Mouse (Mus musculus): ENCODE results near the gene Pdhx. TPM values are rescaled to one million over a fixed set of nuclear protein-coding genes. Genes with fewer than 3 reads are reported as not detected.

The Pdhx gene
- polyA plus RNA-seq, 1 experiment from 2014 or later, result 50.8 TPM

DNA sequence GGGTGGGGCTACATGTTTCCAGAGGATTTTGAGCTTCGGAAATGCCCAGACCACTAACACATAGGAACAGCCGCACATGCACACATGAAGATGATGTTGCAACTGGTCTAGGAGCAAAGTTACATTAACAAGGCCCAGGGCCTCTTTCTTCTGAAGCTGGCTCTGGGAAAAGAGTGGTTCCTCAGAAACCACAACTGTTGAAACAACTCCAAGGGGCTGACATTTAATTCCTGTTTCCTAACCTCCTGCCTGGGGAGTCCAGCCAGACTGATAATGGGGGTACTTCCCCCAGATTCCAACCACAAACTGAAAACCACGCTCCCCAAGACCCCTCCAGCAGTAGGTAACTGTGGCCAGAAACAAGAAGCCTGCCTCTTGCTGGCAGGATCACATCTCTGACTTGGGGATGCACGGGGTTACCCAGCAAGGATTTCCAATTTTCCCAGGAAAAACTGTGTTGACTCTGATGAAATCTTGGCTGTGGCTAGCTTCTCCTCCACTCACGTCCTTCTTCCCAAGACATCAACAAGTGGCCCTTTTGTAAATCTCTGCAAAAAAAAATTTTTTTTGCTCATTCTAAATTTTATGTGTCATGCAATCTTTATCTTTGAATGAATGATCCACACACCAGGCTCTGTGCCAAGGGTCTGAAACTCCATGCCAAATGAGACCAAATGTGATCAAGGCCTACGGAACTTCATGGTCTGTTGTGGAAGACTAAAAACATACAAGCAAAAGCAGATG lies 86.2 kb downstream of the Pdhx start:
- Histone ChIP-seq H3K9me3 (no peaks in the 10 kb centered on the region), H3K4me1 (peaks cover 3% of the 10 kb centered on the region)
- ATAC-seq (ENCODE audit: extremely low read depth, insufficient number of reproducible peaks, low FRiP score, low TSS enrichment), result no peak

GRCm38 (mm10) chr2:102986424-102986823 lies 86.9 kb downstream of the Pdhx start:
- WGBS, result 54% methylated on average over 3 of the region's 3 CpGs

More for the DNA sequence above, 86.2 kb downstream of the Pdhx start:
- Histone ChIP-seq H3K36me3 (no peaks in the 10 kb centered on the region), H3K4me3 (no peak overlapping the region), H3K4me2 (no peak overlapping the region), H3K27me3 (replicated peaks) (no peaks in the 10 kb centered on the region), H3K27ac (replicated peaks) (no peak overlapping the region), H3K9ac (no peak overlapping the region)
- WGBS, result 68% methylated on average over 6 of the region's 6 CpGs

GRCm38 (mm10) chr2:102982822-102983221 lies 90.5 kb downstream of the Pdhx start:
- Histone ChIP-seq H3K4me3 (no peak overlapping the region), H3K4me2 (no peak overlapping the region), H3K27ac (replicated peaks) (no peak overlapping the region), H3K4me1 (peaks cover 3% of the 10 kb centered on the region), H3K27me3 (replicated peaks) (no peaks in the 10 kb centered on the region), H3K9ac (no peak overlapping the region), H3K9me3 (no peaks in the 10 kb centered on the region), H3K36me3 (no peaks in the 10 kb centered on the region)
- ATAC-seq (ENCODE audit: extremely low read depth, insufficient number of reproducible peaks, low FRiP score, low TSS enrichment), result no peak
- 66% methylated on average over 2 of the region's 2 CpGs for WGBS

More at GRCm38 (mm10) chr2:102986424-102986823, 86.9 kb downstream of the Pdhx start:
- Histone ChIP-seq H3K27me3 (replicated peaks) (no peaks in the 10 kb centered on the region), H3K36me3 (no peaks in the 10 kb centered on the region), H3K4me3 (no peak overlapping the region), H3K4me2 (no peak overlapping the region), H3K9me3 (no peaks in the 10 kb centered on the region), H3K4me1 (peaks cover 3% of the 10 kb centered on the region), H3K27ac (replicated peaks) (no peak overlapping the region), H3K9ac (no peak overlapping the region)
- ATAC-seq (ENCODE audit: extremely low read depth, insufficient number of reproducible peaks, low FRiP score, low TSS enrichment), result no peak

DNA sequence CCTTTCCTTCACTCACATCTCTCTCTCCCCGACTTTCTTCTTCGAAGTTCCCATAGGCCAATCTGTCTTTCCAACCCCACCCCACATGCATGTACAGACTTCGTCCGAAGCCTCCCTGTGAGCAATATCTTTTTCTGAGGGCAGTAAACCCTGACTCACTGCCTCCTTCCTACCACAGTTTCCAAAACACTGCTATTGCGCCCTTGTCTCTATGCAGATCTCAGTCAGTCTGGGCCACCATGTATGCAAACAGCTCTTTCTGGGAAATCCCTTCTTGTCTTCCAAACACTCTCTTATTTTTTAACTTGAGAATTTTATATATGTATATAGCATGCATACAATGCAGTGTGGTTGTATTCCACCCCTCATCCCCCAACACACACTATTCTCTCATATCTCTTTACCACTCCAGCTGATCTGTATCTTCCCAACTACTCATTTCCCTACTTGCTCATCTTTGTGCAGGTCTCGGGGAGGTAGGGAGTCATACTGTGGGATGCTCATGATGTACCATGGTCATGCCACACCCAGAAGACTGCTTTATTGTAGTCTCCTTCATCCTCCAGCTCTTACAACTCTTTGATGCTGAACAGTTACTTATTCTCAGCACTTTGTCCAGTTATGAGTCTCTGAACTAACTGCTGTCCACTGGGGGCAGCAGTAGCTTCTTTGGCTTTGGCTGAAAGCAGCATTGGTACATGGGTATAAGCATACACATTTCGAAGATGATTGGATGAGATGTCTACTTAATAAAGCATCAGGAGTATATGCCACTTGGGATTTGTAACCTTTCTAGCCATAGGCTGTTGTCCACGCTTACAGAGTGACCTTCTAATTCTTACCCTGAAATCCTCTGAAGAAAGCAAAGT lies 91.6 kb downstream of the Pdhx start:
- no peak for ATAC-seq (ENCODE audit: extremely low read depth, insufficient number of reproducible peaks, low FRiP score, low TSS enrichment)
- Histone ChIP-seq H3K9ac (no peak overlapping the region), H3K4me1 (peaks cover under 1% of the 10 kb centered on the region; the same call in 1 of the 2 replicates), H3K4me3 (no peak overlapping the region), H3K27ac (replicated peaks) (no peak overlapping the region), H3K9me3 (no peaks in the 10 kb centered on the region), H3K36me3 (no peaks in the 10 kb centered on the region), H3K4me2 (no peak overlapping the region), H3K27me3 (replicated peaks) (no peaks in the 10 kb centered on the region)
- 81% methylated on average over 8 of the region's 8 CpGs for WGBS

- Histone ChIP-seq H3K9ac (no peak overlapping the region), H3K27ac (replicated peaks) (no peak overlapping the region), H3K27me3 (replicated peaks) (no peaks in the 10 kb centered on the region), H3K4me3 (no peak overlapping the region), H3K4me1 (no peaks in the 10 kb centered on the region), H3K9me3 (no peaks in the 10 kb centered on the region), H3K36me3 (no peaks in the 10 kb centered on the region), H3K4me2 (no peak overlapping the region)
- 39% methylated on average over 2 of the region's 2 CpGs for WGBS
- ATAC-seq (ENCODE audit: extremely low read depth, insufficient number of reproducible peaks, low FRiP score, low TSS enrichment), result no peak
These were observed 92.4 kb downstream of the Pdhx start for GRCm38 (mm10) chr2:102980870-102981269.

- Histone ChIP-seq H3K9ac (no peak overlapping the region), H3K4me3 (no peak overlapping the region), H3K4me1 (no peaks in the 10 kb centered on the region), H3K9me3 (no peaks in the 10 kb centered on the region), H3K27ac (replicated peaks) (no peak overlapping the region), H3K27me3 (replicated peaks) (no peaks in the 10 kb centered on the region), H3K36me3 (no peaks in the 10 kb centered on the region), H3K4me2 (no peak overlapping the region)
- no peak for ATAC-seq (ENCODE audit: extremely low read depth, insufficient number of reproducible peaks, low FRiP score, low TSS enrichment)
- WGBS, result 57% methylated on average over 2 of the region's 2 CpGs
These were observed 93.8 kb downstream of the Pdhx start for GRCm38 (mm10) chr2:102979519-102979918.

- ATAC-seq (ENCODE audit: extremely low read depth, insufficient number of reproducible peaks, low FRiP score, low TSS enrichment), result no peak
- Histone ChIP-seq H3K27me3 (replicated peaks) (no peaks in the 10 kb centered on the region), H3K4me1 (no peaks in the 10 kb centered on the region)
These were observed 94.2 kb downstream of the Pdhx start for GRCm38 (mm10) chr2:102979112-102979511.

DNA sequence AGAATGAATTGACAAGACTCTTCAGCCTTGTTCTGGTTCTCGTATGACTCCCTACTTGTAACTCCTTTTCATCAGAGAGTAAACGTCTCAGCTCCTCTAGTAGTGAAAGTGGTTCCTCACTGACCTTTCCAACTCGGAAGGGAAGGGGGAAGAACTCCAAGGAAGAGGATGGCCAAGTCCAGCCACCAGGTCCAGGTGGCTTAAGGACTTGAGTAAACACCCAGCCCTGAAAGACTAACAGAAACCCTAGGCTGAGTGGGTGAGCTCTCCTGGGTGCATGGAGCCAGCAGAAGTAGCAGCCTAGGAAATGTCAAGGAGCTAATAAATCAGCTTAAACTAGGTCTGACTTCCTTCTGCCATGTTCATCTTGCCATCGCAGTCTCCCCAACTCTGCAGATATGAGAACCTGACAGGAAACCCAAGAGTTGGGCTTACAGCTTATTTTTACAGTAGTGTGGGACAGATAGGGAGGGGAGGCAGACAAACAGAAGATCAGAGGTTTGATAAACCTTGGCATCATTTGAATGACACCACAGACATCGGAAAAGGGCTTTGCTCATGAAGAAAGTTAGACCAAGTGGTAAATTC lies 97.9 kb downstream of the Pdhx start:
- Histone ChIP-seq H3K27me3 (replicated peaks) (no peaks in the 10 kb centered on the region), H3K9me3 (no peaks in the 10 kb centered on the region), H3K4me2 (no peak overlapping the region), H3K4me3 (no peak overlapping the region), H3K36me3 (no peaks in the 10 kb centered on the region), H3K4me1 (peaks cover 6% of the 10 kb centered on the region; the same call in 1 of the 2 replicates), H3K27ac (replicated peaks) (no peak overlapping the region), H3K9ac (no peak overlapping the region)
- 69% methylated on average over 5 of the region's 5 CpGs for WGBS
- ATAC-seq (ENCODE audit: extremely low read depth, insufficient number of reproducible peaks, low FRiP score, low TSS enrichment), result no peak

More at GRCm38 (mm10) chr2:102979112-102979511, 94.2 kb downstream of the Pdhx start:
- no peak overlapping the region for H3K4me3 ChIP-seq
- no peaks in the 10 kb centered on the region for H3K36me3 ChIP-seq
- H3K4me2 ChIP-seq, result no peak overlapping the region
- no peak overlapping the region for H3K9ac ChIP-seq
- no peak overlapping the region for H3K27ac ChIP-seq (replicated peaks)
- no peaks in the 10 kb centered on the region for H3K9me3 ChIP-seq

DNA sequence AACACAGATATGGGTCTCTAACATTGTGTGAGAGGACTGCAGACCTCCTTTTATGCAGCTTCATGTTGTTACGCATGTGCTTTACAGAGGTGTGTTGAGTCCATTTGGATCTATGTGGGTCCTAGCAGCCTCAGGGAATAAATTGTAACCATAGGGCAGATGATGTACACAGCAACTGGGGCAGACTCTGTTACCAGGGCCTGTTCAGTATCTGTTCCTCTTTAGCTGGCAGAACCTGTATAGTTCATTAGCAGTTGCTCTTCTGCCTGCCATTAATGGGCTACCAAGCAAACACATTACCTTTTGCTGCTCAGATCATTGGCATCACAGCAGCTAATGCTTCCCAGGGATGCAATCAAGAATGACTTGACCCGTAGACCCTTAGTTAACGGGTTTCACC lies 100.2 kb downstream of the Pdhx start:
- 86% methylated on average over 3 of the region's 3 CpGs for WGBS
- no peak for ATAC-seq (ENCODE audit: extremely low read depth, insufficient number of reproducible peaks, low FRiP score, low TSS enrichment)
- Histone ChIP-seq H3K4me2 (no peak overlapping the region), H3K27ac (replicated peaks) (no peak overlapping the region), H3K9me3 (no peaks in the 10 kb centered on the region), H3K36me3 (no peaks in the 10 kb centered on the region), H3K9ac (no peak overlapping the region), H3K27me3 (replicated peaks) (no peaks in the 10 kb centered on the region), H3K4me1 (peaks cover 6% of the 10 kb centered on the region; the same call in 1 of the 2 replicates), H3K4me3 (no peak overlapping the region)

GRCm38 (mm10) chr2:102972575-102972974 lies 100.7 kb downstream of the Pdhx start:
- ATAC-seq (ENCODE audit: extremely low read depth, insufficient number of reproducible peaks, low FRiP score, low TSS enrichment), result no peak
- H3K27me3 ChIP-seq (replicated peaks), result no peaks in the 10 kb centered on the region
- no peak overlapping the region for H3K9ac ChIP-seq
- peaks cover 6% of the 10 kb centered on the region; the same call in 1 of the 2 replicates for H3K4me1 ChIP-seq
- no peaks in the 10 kb centered on the region for H3K36me3 ChIP-seq
- 46% methylated on average over 5 of the region's 5 CpGs for WGBS
- no peak overlapping the region for H3K4me2 ChIP-seq
- no peak overlapping the region for H3K27ac ChIP-seq (replicated peaks)
- no peaks in the 10 kb centered on the region for H3K9me3 ChIP-seq
- H3K4me3 ChIP-seq, result no peak overlapping the region

DNA sequence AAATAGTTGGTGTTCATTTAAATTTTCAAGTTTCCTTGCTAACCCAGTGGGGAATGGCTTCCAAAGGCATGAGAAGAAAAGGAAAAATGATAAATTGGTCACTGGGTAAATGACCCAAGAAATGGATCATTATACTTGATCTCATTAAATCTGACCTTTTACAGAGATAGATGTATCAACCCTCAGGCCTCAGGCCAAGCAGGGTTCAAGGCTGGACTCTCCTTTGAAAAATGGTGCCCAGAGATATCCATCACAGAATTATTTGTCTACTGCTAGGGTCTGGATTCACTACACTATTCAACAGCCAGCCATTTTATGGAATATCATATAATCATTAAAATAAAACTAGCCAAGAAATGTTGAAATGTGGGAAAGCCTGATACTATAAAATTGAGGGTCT lies 101.4 kb downstream of the Pdhx start:
- H3K36me3 ChIP-seq, result no peaks in the 10 kb centered on the region
- H3K4me3 ChIP-seq, result no peak overlapping the region
- ATAC-seq (ENCODE audit: extremely low read depth, insufficient number of reproducible peaks, low FRiP score, low TSS enrichment), result no peak
- no peak overlapping the region for H3K9ac ChIP-seq
- peaks cover 4% of the 10 kb centered on the region; the same call in 1 of the 2 replicates for H3K9me3 ChIP-seq
- peaks cover 6% of the 10 kb centered on the region; the same call in 1 of the 2 replicates for H3K4me1 ChIP-seq
- H3K27me3 ChIP-seq (replicated peaks), result no peaks in the 10 kb centered on the region
- H3K27ac ChIP-seq (replicated peaks), result no peak overlapping the region
- H3K4me2 ChIP-seq, result no peak overlapping the region
